Mouse (Mus musculus): ENCODE results near the gene Pan3. TPM values are rescaled to one million over a fixed set of nuclear protein-coding genes. Genes with fewer than 3 reads are reported as not detected.

Pan3 gene
- total RNA-seq, 1 experiment, result 57.3 TPM

DNA sequence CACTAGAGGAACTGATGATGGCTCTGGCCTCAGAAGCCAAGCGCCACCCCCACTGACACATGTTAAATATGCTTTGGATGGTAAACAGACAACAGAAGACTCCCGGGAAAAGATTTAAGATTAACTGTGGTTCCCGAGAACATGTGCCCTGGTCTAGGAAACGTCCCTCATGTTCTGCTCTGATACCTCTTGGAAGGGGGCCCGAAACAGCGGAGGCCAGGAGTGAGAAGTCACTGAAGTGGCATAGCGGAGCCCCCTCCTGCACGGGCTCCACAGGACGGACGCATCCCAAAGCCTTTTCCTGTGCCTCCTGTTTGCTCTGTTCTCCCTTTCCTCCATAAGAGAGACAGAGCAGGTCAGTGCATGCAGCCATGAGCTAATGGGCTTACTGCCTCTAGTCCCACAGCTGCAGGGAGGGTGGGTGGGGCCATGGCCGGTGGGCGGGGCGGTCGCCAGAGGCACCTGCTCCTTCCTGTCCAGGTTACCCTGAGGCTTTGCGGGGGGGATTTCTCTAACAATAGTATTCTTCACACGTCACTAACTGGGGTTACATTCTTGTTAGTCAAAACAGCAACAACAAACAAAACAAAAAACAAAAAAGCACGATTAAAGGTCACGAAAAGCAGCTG, 133.7 kb downstream of the Pan3 start:
- in situ Hi-C loops (cut with MboI; ENCODE audit: low sequenced_read_pairs in 2 of 2, unreplicated experiment in 2 of 2), result no loop called here
- TF ChIP-seq ZNF384 (IDR thresholded peaks at IDR 0.05; ENCODE audit: low read depth, low read length) (no peak), CHD2 (IDR thresholded peaks at IDR 0.05; ENCODE audit: low read depth, low read length) (no peak), MAFK (IDR thresholded peaks at IDR 0.05; ENCODE audit: insufficient read depth, low read depth, low read length) (no peak), ZC3H11A (IDR thresholded peaks at IDR 0.05; ENCODE audit: borderline replicate concordance, low read depth, low read length) (no peak)
- Histone ChIP-seq H3K4me3 (ENCODE audit: insufficient read depth in 1 of 2, low read depth in 1 of 2, low read length in 2 of 2, poor library complexity in 1 of 2, severe bottlenecking in 1 of 2) (0 out of 4 replicates have a peak overlapping the region, but pooled peaks of 1 of the 2 experiments have one; percentile 37), H3K36me3 (ENCODE audit: control insufficient read depth, insufficient read depth, low read length, poor library complexity, severe bottlenecking) (no peaks in the 10 kb centered on the region), H3K9me3 (ENCODE audit: control insufficient read depth, insufficient read depth, low read depth, low read length) (no peaks in the 10 kb centered on the region), H3K9ac (ENCODE audit: insufficient read depth, low read depth, low read length, poor library complexity, severe bottlenecking) (no peak overlapping the region), H3K27ac (ENCODE audit: insufficient read depth, low read depth, low read length, poor library complexity, severe bottlenecking) (no peak overlapping the region), H3K4me1 (ENCODE audit: control insufficient read depth in 2 of 2, insufficient read depth in 2 of 2, low read length in 2 of 2, poor library complexity in 1 of 2) (peaks cover 2 to 7% of the 10 kb centered on the region in 2 experiments; a peak in 1 of 4 replicates)
- DNase-seq (ENCODE audit: low read depth, low spot score), result peak; percentile 29

- Histone ChIP-seq H3K9ac (ENCODE audit: insufficient read depth, low read depth, low read length, poor library complexity, severe bottlenecking) (no peak overlapping the region), H3K4me1 (ENCODE audit: control insufficient read depth in 2 of 2, insufficient read depth in 2 of 2, low read length in 2 of 2, poor library complexity in 1 of 2) (peaks cover 2 to 7% of the 10 kb centered on the region in 2 experiments; a peak in 1 of 4 replicates), H3K9me3 (ENCODE audit: control insufficient read depth, insufficient read depth, low read depth, low read length) (no peaks in the 10 kb centered on the region), H3K27ac (ENCODE audit: insufficient read depth, low read depth, low read length, poor library complexity, severe bottlenecking) (no peak overlapping the region), H3K36me3 (ENCODE audit: control insufficient read depth, insufficient read depth, low read length, poor library complexity, severe bottlenecking) (no peaks in the 10 kb centered on the region), H3K4me3 (ENCODE audit: insufficient read depth in 1 of 2, low read depth in 1 of 2, low read length in 2 of 2, poor library complexity in 1 of 2, severe bottlenecking in 1 of 2) (peak overlapping the region in 1 of 2 experiments; percentile 37; a peak in 1 of 4 replicates)
- no peak for DNase-seq (ENCODE audit: low read depth, low spot score)
- TF ChIP-seq ZC3H11A (IDR thresholded peaks at IDR 0.05; ENCODE audit: borderline replicate concordance, low read depth, low read length) (no peak), HCFC1 (IDR thresholded peaks at IDR 0.05; ENCODE audit: borderline replicate concordance, insufficient read depth, low read length) (no peak), ZNF384 (IDR thresholded peaks at IDR 0.05; ENCODE audit: low read depth, low read length) (no peak), CHD2 (IDR thresholded peaks at IDR 0.05; ENCODE audit: low read depth, low read length) (no peak), MAFK (IDR thresholded peaks at IDR 0.05; ENCODE audit: insufficient read depth, low read depth, low read length) (no peak)
- in situ Hi-C loops (cut with MboI; ENCODE audit: low sequenced_read_pairs in 2 of 2, unreplicated experiment in 2 of 2), result no loop called here
These were observed 134.2 kb downstream of the Pan3 start for GRCm38 (mm10) chr5:147564140-147564590.

- Histone ChIP-seq H3K9me3 (ENCODE audit: control insufficient read depth, insufficient read depth, low read depth, low read length) (no peaks in the 10 kb centered on the region), H3K4me3 (ENCODE audit: insufficient read depth in 1 of 2, low read depth in 1 of 2, low read length in 2 of 2, poor library complexity in 1 of 2, severe bottlenecking in 1 of 2) (no peak overlapping the region), H3K4me1 (ENCODE audit: control insufficient read depth in 2 of 2, insufficient read depth in 2 of 2, low read length in 2 of 2, poor library complexity in 1 of 2) (peaks cover 2 to 7% of the 10 kb centered on the region in 2 experiments; a peak in 1 of 4 replicates), H3K27ac (ENCODE audit: insufficient read depth, low read depth, low read length, poor library complexity, severe bottlenecking) (no peak overlapping the region), H3K9ac (ENCODE audit: insufficient read depth, low read depth, low read length, poor library complexity, severe bottlenecking) (no peak overlapping the region), H3K36me3 (ENCODE audit: control insufficient read depth, insufficient read depth, low read length, poor library complexity, severe bottlenecking) (no peaks in the 10 kb centered on the region)
- in situ Hi-C loops (cut with MboI; ENCODE audit: low sequenced_read_pairs in 2 of 2, unreplicated experiment in 2 of 2), result no loop called here
- no peak for DNase-seq (ENCODE audit: low read depth, low spot score)
- TF ChIP-seq ZNF384 (IDR thresholded peaks at IDR 0.05; ENCODE audit: low read depth, low read length) (no peak), HCFC1 (IDR thresholded peaks at IDR 0.05; ENCODE audit: borderline replicate concordance, insufficient read depth, low read length) (no peak), MAFK (IDR thresholded peaks at IDR 0.05; ENCODE audit: insufficient read depth, low read depth, low read length) (no peak), ZC3H11A (IDR thresholded peaks at IDR 0.05; ENCODE audit: borderline replicate concordance, low read depth, low read length) (no peak), CHD2 (IDR thresholded peaks at IDR 0.05; ENCODE audit: low read depth, low read length) (no peak)
These were observed 135.5 kb downstream of the Pan3 start for GRCm38 (mm10) chr5:147565444-147565843.

DNA sequence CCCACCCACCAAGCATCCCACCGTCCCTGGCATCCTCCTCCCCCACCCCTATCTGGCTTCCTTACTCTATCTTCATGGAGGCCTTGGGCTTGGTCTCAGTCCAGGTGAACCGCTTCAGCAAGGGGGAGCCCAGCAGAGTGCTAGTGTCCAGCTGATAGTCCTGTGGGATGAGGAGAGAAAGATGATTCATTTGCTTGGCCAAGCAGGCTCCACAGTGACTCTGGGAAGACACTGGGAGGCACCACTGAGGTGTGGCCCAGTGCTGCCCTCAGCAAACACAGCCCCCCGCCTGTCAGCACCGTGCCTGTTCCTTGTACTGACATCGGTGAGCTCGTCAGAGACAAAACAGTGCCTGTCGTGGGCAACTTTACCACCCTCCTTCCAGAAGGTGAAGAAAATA, 136.4 kb downstream of the Pan3 start:
- no peak overlapping the region for H3K27ac ChIP-seq (ENCODE audit: insufficient read depth, low read depth, low read length, poor library complexity, severe bottlenecking)
- no peak overlapping the region for H3K9ac ChIP-seq (ENCODE audit: insufficient read depth, low read depth, low read length, poor library complexity, severe bottlenecking)
- no peak overlapping the region for H3K4me3 ChIP-seq (ENCODE audit: insufficient read depth in 1 of 2, low read depth in 1 of 2, low read length in 2 of 2, poor library complexity in 1 of 2, severe bottlenecking in 1 of 2)
- TF ChIP-seq ZNF384 (IDR thresholded peaks at IDR 0.05; ENCODE audit: low read depth, low read length) (no peak), MAFK (IDR thresholded peaks at IDR 0.05; ENCODE audit: insufficient read depth, low read depth, low read length) (no peak), ZC3H11A (IDR thresholded peaks at IDR 0.05; ENCODE audit: borderline replicate concordance, low read depth, low read length) (no peak), HCFC1 (IDR thresholded peaks at IDR 0.05; ENCODE audit: borderline replicate concordance, insufficient read depth, low read length) (no peak), CHD2 (IDR thresholded peaks at IDR 0.05; ENCODE audit: low read depth, low read length) (no peak)
- no peaks in the 10 kb centered on the region for H3K9me3 ChIP-seq (ENCODE audit: control insufficient read depth, insufficient read depth, low read depth, low read length)
- DNase-seq (ENCODE audit: low read depth, low spot score), result no peak
- peaks cover 2 to 7% of the 10 kb centered on the region in 2 experiments; a peak in 1 of 4 replicates for H3K4me1 ChIP-seq (ENCODE audit: control insufficient read depth in 2 of 2, insufficient read depth in 2 of 2, low read length in 2 of 2, poor library complexity in 1 of 2)
- no peaks in the 10 kb centered on the region for H3K36me3 ChIP-seq (ENCODE audit: control insufficient read depth, insufficient read depth, low read length, poor library complexity, severe bottlenecking)
- in situ Hi-C loops (cut with MboI; ENCODE audit: low sequenced_read_pairs in 2 of 2, unreplicated experiment in 2 of 2), result no loop called here
